Mouse (Mus musculus) liver, embryonic 12.5 days (tissue): Measurements from ENCODE around the gene Kctd6. TPM values are rescaled to one million over a fixed set of nuclear protein-coding genes. Genes with fewer than 3 reads are reported as not detected.

Source experiments
- ATAC-seq: fragments of 200-750 bp; cut with Nextera tagmentation; 2 replicates; pipeline ENCODE4 v1.8.0; 2017; ENCODE audit warnings: moderate number of reproducible peaks, mild to moderate bottlenecking, moderate library complexity
- H3K27ac ChIP-seq: fragments of 300-500 bp; sonication (generic); 2 replicates; pipeline ENCODE4 v1.5.1; 2016; ENCODE audit warnings: mild to moderate bottlenecking
- H3K27me3 ChIP-seq: fragments of 300-500 bp; sonication (generic); replicated peaks from 2 replicates; pipeline ENCODE4 v1.6.1; 2016; ENCODE audit warnings: mild to moderate bottlenecking, moderate library complexity
- H3K36me3 ChIP-seq: fragments of 300-500 bp; sonication (generic); 2 replicates; pipeline ENCODE4 v1.6.1; 2016; ENCODE audit warnings: mild to moderate bottlenecking, moderate library complexity
- H3K4me1 ChIP-seq: fragments of 300-500 bp; sonication (generic); 2 replicates; pipeline ENCODE4 v1.6.1; 2016
- H3K4me2 ChIP-seq: fragments of 300-500 bp; sonication (generic); 2 replicates; pipeline ENCODE4 v1.6.1; 2016; ENCODE audit warnings: mild to moderate bottlenecking, moderate library complexity
- H3K4me3 ChIP-seq: fragments of 300-500 bp; sonication (generic); 2 replicates; pipeline ENCODE4 v1.5.1; 2016; ENCODE audit warnings: mild to moderate bottlenecking, moderate library complexity
- H3K9ac ChIP-seq: fragments of 300-500 bp; sonication (generic); 2 replicates; pipeline ENCODE4 v1.6.1; 2016; ENCODE audit warnings: mild to moderate bottlenecking, moderate library complexity
- H3K9me3 ChIP-seq: fragments of 300-500 bp; sonication (generic); replicated peaks from 2 replicates; pipeline ENCODE4 v1.6.1; 2016; ENCODE audit warnings: mild to moderate bottlenecking, moderate library complexity
- whole genome bisulfite sequencing: fragments of 180-500 bp; shearing (Covaris S2); methylation state at CpG from one replicate; pipeline ENCODE4 v1.1.7; 2016; ENCODE audit not compliant: insufficient replicate concordance; 5-methylcytosine and 5-hydroxymethylcytosine counted together
- polyA plus RNA-seq: library from polyadenylated mRNA; unstranded; fragments of >200 nt; fragmentation: Nextera tagmentation; extraction: Ambion mirVana; gene quantifications from 2 replicates; pipeline ENCODE4 v1.2.1, GENCODE M21; 2016

The Kctd6 gene
- polyA plus RNA-seq, 1 experiment from 2014 or later: 8.6 TPM

DNA sequence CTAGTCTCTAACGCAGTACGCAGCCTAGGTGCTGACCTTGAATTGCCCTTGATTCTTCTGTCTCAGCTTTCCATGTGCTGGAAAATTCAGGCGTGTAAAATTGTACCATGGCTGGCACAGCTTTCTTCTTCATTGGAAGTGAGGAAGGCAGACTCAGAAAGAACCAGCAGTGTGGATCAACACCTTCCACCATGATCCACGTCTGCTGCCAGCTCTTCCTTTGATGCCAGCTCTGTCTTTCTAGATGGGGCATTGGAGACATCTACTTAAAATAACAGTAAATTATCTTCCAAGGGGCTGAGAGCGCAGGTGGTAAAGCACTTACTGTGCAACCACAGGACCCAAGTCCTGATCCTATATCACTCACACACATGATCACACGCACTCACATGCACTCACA lies 21.2 kb upstream of the Kctd6 start:
- Histone ChIP-seq H3K4me3 (no peak overlapping the region), H3K9me3 (no peaks in the 10 kb centered on the region), H3K27me3 (peaks cover 4% of the 10 kb centered on the region; the same call in 1 of the 2 replicates), H3K4me1 (no peaks in the 10 kb centered on the region), H3K27ac (no peak overlapping the region), H3K9ac (no peak overlapping the region), H3K4me2 (no peak overlapping the region), H3K36me3 (no peaks in the 10 kb centered on the region)
- 82% methylated on average over 6 of the region's 6 CpGs for WGBS
- ATAC-seq: no peak

DNA sequence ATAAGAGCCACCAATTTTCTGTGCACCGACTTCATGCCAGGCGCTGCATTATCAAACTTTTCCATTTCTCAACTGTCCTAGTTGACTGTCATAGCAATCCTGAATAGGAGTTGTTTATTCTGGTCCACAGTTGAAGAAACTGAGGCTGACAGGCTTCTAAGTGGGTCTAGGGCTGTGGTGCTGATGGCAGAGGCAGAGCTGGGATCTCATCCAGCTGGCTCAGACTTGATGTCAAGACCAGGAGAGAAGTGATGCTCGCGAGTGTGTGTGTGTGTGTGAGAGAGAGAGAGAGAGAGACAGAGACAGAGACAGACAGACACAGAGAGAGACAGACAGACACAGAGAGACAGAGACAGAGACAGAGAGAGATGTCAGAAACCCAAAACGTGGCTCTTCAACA lies 13.2 kb upstream of the Kctd6 start:
- no peaks in the 10 kb centered on the region for H3K4me1 ChIP-seq
- ATAC-seq: no peak
- H3K4me3 ChIP-seq: no peak overlapping the region
- no peak overlapping the region for H3K27ac ChIP-seq
- 63% methylated on average over 5 of the region's 5 CpGs for WGBS
- peaks cover 4% of the 10 kb centered on the region; the same call in 1 of the 2 replicates for H3K27me3 ChIP-seq
- H3K36me3 ChIP-seq: no peaks in the 10 kb centered on the region
- no peak overlapping the region for H3K4me2 ChIP-seq
- no peak overlapping the region for H3K9ac ChIP-seq
- no peaks in the 10 kb centered on the region for H3K9me3 ChIP-seq

DNA sequence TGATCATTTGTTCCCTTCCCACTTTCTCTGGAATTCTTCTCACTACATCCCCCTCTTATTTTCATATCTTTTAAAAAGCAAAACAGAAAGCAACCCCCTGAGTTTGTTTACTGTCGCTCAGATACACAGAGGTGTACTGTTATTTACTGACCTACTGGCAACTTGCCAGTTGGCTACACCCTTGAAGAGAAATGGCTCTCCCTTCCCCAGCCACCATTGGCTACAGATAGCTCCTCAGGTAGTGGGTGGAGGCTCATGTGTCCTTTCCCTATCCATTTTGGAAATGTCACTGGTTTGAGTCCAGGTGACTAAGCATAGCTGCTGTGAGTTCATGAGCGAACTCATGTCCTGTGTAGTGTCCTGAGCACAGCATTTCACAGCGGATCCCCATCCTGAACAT lies 12.2 kb upstream of the Kctd6 start:
- H3K36me3 ChIP-seq: no peaks in the 10 kb centered on the region
- H3K9me3 ChIP-seq: no peaks in the 10 kb centered on the region
- WGBS: 56% methylated on average over 3 of the region's 3 CpGs
- H3K9ac ChIP-seq: no peak overlapping the region
- peaks cover 4% of the 10 kb centered on the region; the same call in 1 of the 2 replicates for H3K27me3 ChIP-seq
- H3K27ac ChIP-seq: no peak overlapping the region
- H3K4me1 ChIP-seq: no peaks in the 10 kb centered on the region
- ATAC-seq: no peak
- no peak overlapping the region for H3K4me2 ChIP-seq
- H3K4me3 ChIP-seq: no peak overlapping the region

DNA sequence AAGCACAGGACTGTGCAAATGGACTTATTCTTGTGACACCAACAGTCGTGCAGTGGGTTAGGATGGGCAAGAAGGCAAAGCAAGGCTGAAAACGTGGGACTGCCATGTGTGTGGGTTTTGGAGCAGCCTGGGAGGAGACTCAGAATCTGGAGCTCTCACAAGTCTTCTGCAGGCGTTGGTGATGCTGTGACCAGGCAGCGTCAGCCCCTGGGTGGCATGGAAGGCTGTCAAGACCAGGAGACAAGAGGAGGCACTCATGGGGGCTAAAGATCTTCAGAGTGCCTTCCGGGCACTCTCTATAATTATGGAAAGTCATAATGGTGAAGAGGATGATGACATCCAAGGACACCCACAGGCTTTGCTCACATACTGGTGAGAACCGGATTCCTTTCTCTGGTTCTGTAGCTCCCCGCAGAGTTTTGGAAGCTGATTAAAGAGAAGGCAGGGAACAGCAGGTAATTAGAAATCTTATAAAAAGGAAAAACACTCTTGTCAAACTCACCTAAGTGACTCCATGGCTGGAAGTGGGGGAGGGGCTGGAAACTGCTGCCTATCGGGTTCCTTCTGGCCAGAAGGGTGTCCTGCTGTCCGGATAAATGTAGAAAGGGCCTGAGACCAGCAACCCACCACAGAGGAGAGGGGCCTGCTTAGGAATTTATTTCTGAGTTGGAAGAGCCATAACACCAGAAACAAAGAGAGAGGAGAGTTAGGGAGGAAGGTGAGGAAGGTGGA lies 7.6 kb upstream of the Kctd6 start:
- no peak overlapping the region for H3K27ac ChIP-seq
- 50% methylated on average over 9 of the region's 9 CpGs for WGBS
- H3K4me1 ChIP-seq: no peaks in the 10 kb centered on the region; the same call in 1 of the 2 replicates
- H3K9me3 ChIP-seq: no peaks in the 10 kb centered on the region
- peaks cover 8% of the 10 kb centered on the region; the same call in 1 of the 2 replicates for H3K27me3 ChIP-seq
- no peak overlapping the region for H3K4me2 ChIP-seq
- no peak for ATAC-seq
- H3K9ac ChIP-seq: no peak overlapping the region
- no peak overlapping the region for H3K4me3 ChIP-seq
- no peaks in the 10 kb centered on the region for H3K36me3 ChIP-seq

DNA sequence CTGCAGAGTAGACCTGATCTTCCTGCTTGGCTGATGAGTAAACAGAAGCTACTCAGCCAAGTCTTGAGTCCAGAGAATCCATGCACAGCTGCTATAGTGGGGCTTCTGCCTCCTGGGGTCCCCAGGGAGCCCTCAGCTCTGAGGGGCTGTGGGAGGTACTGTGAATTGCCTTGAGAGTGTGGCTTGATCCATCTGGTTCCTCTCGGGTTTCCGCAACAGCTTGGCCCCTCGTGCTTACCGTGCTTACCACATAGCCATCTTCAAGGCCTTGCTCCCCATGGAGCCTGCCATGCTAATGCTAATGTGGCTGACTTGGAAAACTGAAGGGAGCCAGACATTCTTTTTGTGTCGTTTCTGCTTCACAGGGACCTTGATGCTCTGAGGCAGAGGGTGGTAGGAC lies 6.8 kb upstream of the Kctd6 start:
- 47% methylated on average over 5 of the region's 5 CpGs for WGBS
- peaks cover 8% of the 10 kb centered on the region; the same call in 1 of the 2 replicates for H3K27me3 ChIP-seq
- H3K9ac ChIP-seq: no peak overlapping the region
- no peak overlapping the region for H3K4me2 ChIP-seq
- no peak overlapping the region for H3K27ac ChIP-seq
- no peak overlapping the region for H3K4me3 ChIP-seq
- no peaks in the 10 kb centered on the region; the same call in 1 of the 2 replicates for H3K4me1 ChIP-seq
- H3K36me3 ChIP-seq: no peaks in the 10 kb centered on the region
- ATAC-seq: no peak
- no peaks in the 10 kb centered on the region for H3K9me3 ChIP-seq

DNA sequence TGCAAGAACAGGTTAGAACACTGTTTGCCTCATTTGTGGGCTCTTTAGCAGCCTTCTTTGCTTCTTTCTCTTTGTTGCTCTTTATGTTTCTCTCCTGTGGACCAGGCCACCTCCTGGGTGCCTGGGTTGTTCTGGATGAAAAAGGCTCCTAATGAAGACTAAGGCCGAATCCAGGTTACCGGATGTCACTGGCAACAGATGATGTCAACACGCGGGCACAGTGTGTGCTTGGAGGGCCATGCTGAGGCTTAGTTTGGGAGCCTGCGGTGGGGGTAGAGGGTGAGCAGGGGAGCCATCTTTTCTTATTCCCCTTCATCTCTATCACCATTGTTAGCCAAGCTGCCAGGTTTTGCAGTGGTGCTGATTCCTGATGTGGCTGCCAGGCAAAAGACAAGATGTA lies 6.4 kb upstream of the Kctd6 start:
- Histone ChIP-seq H3K27ac (no peak overlapping the region), H3K27me3 (peaks cover 8% of the 10 kb centered on the region; the same call in 1 of the 2 replicates), H3K36me3 (no peaks in the 10 kb centered on the region), H3K9ac (no peak overlapping the region), H3K4me1 (no peaks in the 10 kb centered on the region; the same call in 1 of the 2 replicates), H3K4me2 (no peak overlapping the region), H3K4me3 (no peak overlapping the region), H3K9me3 (no peaks in the 10 kb centered on the region)
- WGBS: 77% methylated on average over 5 of the region's 5 CpGs
- no peak for ATAC-seq

DNA sequence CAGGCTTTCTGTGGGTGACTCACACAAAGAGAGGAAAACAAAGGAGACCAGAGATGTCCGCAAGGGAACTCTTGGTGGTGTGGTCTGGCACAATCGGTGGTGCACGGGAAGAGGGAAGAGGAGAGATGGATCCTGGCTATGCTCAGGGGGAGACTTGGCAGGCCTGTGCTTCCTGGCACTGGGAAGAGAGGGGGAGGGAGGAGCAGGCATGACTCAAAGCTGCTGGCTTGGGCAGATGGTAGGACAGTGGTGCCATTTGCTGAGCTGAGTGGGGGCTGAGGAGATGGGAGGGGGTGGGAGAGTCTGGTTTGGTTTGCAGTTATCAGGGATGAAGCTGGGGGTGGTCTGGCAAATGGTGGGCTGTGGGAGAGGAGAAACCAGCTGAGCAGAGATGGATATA lies 5.1 kb upstream of the Kctd6 start:
- Histone ChIP-seq H3K27me3 (peaks cover 8% of the 10 kb centered on the region; the same call in 1 of the 2 replicates), H3K27ac (no peak overlapping the region), H3K4me2 (no peak overlapping the region), H3K9ac (no peak overlapping the region), H3K4me1 (peaks cover 4% of the 10 kb centered on the region), H3K9me3 (no peaks in the 10 kb centered on the region), H3K4me3 (no peak overlapping the region), H3K36me3 (no peaks in the 10 kb centered on the region)
- ATAC-seq: no peak
- WGBS: 53% methylated on average over 3 of the region's 3 CpGs

DNA sequence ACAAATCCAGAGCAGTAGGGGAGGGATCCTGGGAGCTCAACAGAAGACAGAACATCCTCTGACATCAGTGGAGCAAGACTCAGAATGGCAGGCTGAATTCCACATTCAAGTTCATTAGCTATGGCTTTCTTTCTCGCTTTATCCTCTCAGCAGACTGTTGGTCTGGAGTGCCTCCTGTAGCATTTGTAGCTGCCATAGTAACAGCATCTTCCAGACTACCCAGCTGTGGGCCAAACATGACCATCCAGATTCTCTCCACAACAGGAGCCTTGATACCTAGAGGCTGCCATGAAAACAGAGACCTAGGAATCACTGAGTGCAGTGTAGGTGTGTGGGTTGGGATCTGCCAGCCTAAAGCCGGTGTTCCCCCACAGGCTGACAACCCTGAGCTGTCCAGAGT lies 4.0 kb upstream of the Kctd6 start:
- no peak overlapping the region for H3K9ac ChIP-seq
- WGBS: 72% methylated on average over 2 of the region's 2 CpGs
- H3K27ac ChIP-seq: no peak overlapping the region
- no peaks in the 10 kb centered on the region for H3K36me3 ChIP-seq
- no peak for ATAC-seq
- peaks cover 7% of the 10 kb centered on the region for H3K4me1 ChIP-seq
- no peak overlapping the region for H3K4me3 ChIP-seq
- no peaks in the 10 kb centered on the region for H3K9me3 ChIP-seq
- H3K4me2 ChIP-seq: no peak overlapping the region
- H3K27me3 ChIP-seq: peaks cover 8% of the 10 kb centered on the region; the same call in 1 of the 2 replicates

DNA sequence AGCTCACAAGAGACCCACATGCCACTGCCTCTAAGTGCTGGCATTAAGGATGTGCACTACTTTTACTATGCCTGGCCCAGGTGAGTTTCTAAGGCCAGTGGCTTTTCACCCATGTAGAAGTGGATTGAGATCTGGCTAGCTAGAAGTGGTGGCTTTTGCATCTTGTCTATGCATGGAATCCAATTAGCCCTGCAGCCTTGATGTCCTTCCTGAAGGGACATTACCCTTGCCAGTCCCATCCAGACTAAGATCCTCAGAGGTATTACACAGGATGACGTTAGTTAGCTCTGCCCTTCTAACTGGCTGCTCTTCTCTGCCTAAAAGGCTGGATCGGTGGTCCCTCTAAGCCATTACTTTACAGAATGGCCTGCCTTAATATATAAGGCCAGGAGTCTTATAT lies 944 bp upstream of the Kctd6 start:
- no peak overlapping the region for H3K27ac ChIP-seq
- H3K4me1 ChIP-seq: peaks cover 21% of the 10 kb centered on the region
- ATAC-seq: no peak
- no peak overlapping the region for H3K9ac ChIP-seq
- H3K4me2 ChIP-seq: no peak overlapping the region
- WGBS: 72% methylated on average over 2 of the region's 2 CpGs
- H3K36me3 ChIP-seq: no peaks in the 10 kb centered on the region
- no peaks in the 10 kb centered on the region for H3K9me3 ChIP-seq
- H3K4me3 ChIP-seq: no peak overlapping the region
- no peaks in the 10 kb centered on the region for H3K27me3 ChIP-seq

DNA sequence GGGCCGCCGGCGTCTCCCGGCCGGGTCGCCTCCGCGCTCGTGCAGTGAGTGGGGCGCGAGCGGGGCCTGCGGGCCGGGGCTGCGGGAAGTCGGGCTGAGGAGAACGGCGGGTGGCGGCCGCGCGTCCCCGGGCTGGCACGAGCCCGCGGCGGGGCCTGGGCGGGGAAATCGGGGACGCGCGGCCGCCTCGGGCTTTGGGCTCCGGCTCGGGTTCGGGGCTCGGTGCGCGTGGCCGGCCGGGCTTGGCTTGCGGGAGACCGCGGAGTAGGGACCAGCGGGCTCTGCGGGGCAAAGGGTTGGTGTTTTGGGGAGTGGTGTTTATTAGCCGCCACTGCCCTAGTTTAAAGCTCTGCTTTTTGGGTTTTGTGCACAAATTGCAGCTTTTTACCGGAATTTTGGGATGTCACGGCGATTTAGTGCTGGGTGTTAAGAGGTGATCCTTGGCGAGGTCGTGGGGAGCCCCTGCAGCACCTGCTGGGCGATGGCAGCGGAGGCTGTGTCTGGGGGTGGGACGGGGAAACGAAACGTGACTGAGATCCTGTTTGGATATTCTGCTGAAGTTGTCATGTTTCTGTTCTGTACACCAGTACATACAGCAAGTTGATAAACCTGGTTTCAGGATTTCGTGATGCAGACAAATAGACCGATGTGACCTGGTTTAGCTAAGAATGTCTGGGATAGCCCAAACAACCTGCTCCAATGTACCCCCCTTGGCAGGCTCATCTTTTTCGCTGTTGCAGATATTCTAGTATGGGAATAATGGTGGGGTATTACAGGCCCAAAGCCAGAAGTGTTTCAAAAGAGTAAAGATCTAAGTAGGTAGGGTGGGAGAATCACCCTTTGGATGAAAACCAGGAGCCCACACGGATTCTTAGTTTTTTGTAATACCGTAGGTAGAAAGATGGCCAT lies 613 bp downstream of the Kctd6 start:
- no peaks in the 10 kb centered on the region for H3K27me3 ChIP-seq
- peak; percentile 76 for ATAC-seq
- 2% methylated on average over 45 of the region's 63 CpGs for WGBS

DNA sequence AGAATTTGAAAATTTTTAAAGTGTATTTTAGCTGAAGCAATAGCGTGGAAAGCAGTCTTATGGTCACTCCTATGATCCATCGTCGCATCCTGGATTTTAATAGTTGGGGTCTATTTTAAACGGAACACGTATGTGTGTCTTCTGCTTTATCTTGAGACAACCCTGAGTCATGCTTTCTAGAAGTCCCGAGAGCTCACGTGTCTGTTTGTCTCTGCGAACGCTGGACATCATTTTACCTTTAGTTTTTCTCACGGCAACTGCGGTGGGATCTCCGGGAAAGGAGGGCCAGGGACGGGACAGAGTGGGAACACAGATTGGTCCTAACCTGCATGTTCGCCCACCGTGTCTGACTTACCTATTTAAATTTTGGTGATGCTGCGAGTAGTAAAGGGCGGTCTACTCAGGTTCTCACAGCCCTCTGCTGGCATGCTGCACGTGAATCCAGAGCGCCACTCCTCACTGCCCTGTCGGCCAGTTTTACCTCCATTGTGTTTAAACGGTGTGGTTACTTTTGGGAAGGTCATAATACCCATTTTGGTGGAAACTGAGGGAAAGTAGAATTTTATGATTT lies 1.4 kb downstream of the Kctd6 start:
- Histone ChIP-seq H3K9me3 (no peaks in the 10 kb centered on the region), H3K4me1 (peaks cover 21% of the 10 kb centered on the region), H3K27ac (no peak overlapping the region), H3K4me2 (peak overlapping the region; percentile 79), H3K27me3 (no peaks in the 10 kb centered on the region), H3K9ac (peak overlapping the region; percentile 90), H3K36me3 (no peaks in the 10 kb centered on the region), H3K4me3 (peak overlapping the region; percentile 83)
- 16% methylated on average over 21 of the region's 21 CpGs for WGBS
- no peak for ATAC-seq

More for the DNA sequence above, 613 bp downstream of the Kctd6 start:
- H3K27ac ChIP-seq: peak overlapping the region; percentile 90
- peak overlapping the region; percentile 83 for H3K4me3 ChIP-seq
- no peaks in the 10 kb centered on the region for H3K9me3 ChIP-seq
- no peaks in the 10 kb centered on the region for H3K36me3 ChIP-seq
- H3K4me2 ChIP-seq: peak overlapping the region; percentile 79
- H3K4me1 ChIP-seq: peaks cover 21% of the 10 kb centered on the region
- peak overlapping the region; percentile 90 for H3K9ac ChIP-seq

DNA sequence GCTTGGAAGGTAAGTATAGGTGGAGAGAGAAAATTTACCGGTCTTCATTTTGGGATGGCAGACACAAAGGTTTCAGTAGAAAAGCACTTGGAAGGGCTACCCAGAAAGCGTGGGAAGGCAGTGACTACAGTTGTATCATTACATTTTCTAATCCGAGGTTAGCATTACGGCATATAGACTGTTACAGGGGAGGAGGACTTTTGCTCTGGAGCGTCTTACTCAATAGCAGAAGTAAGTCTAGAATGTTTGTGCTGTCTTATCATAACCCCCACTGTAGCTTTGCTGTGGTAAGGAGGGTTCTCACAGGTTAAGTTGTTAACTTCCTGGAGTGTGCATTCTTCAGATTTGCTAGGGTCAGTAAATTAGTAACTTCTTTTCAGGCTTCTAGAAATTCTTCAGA lies 2.2 kb downstream of the Kctd6 start:
- Histone ChIP-seq H3K4me1 (peaks cover 28% of the 10 kb centered on the region), H3K27me3 (no peaks in the 10 kb centered on the region), H3K4me3 (peak overlapping the region; percentile 83; the same call in 1 of the 2 replicates), H3K27ac (no peak overlapping the region), H3K9ac (no peak overlapping the region), H3K36me3 (no peaks in the 10 kb centered on the region), H3K4me2 (peak overlapping the region; percentile 79), H3K9me3 (no peaks in the 10 kb centered on the region)
- WGBS: 40% methylated on average over 5 of the region's 5 CpGs
- no peak for ATAC-seq
